Mouse (Mus musculus): ENCODE data around the gene Car9. TPM values are rescaled to one million over a fixed set of nuclear protein-coding genes. Genes with fewer than 3 reads are reported as not detected.

Car9 gene
- total RNA-seq, 2 experiments from 2014 or later: 0.83 to 0.84 TPM

GRCm38 (mm10) chr4:43561436-43561996, 54.8 kb downstream of the Car9 start:
- no peak for DNase-seq
- intact Hi-C loops (cut with DNase I): no loop called here

GRCm38 (mm10) chr4:43561997-43562768, 55.4 kb downstream of the Car9 start, which contains the start of the genes Creb3 and Tln1:
Creb3 (plus strand) TSS chr4:43562332.
Tln1 (minus strand) TSS chr4:43562691.
- intact Hi-C loops (cut with DNase I): no loop called here
- DNase-seq: peak; percentile 93

- intact Hi-C loops (cut with DNase I): no loop called here
- DNase-seq: no peak
Measured at GRCm38 (mm10) chr4:43562769-43563600, 56.2 kb downstream of the Car9 start.

Other genes starting within 250 kb of the Car9 start
- under 1 TPM; 0.26 to 0.34 TPM for gene Atp8b5, start 239.8 kb upstream of the Car9 start, total RNA-seq (2021)
- 100 to 1,000 TPM; 185 to 188 TPM for gene Rusc2, start 125.0 kb upstream of the Car9 start, total RNA-seq (2021)
- gene Fam166b, start 77.8 kb upstream of the Car9 start, total RNA-seq (2021): 1 to 10 TPM; 1.0 to 1.3 TPM
- gene Tesk1, start 65.0 kb upstream of the Car9 start, total RNA-seq (2021): 100 to 1,000 TPM; 106 to 108 TPM
- not detected for gene Cd72, start 52.3 kb upstream of the Car9 start, total RNA-seq (2021)
- not detected for gene Sit1, start 23.2 kb upstream of the Car9 start, total RNA-seq (2021)
- 10 to 100 TPM; 29.9 to 34.3 TPM for gene Ccdc107, start 14.1 kb upstream of the Car9 start, total RNA-seq (2021)
- gene Arhgef39, start 7.3 kb upstream of the Car9 start, total RNA-seq (2021): 1 to 10 TPM; 3.6 to 3.8 TPM
- gene Tpm2, start 16.8 kb downstream of the Car9 start, total RNA-seq (2021): 1 to 10 TPM; 4.7 to 5.2 TPM
- gene Creb3, start 55.4 kb downstream of the Car9 start, total RNA-seq (2021): 10 to 100 TPM; 63.2 to 67.5 TPM
- gene Tln1, start 55.7 kb downstream of the Car9 start, total RNA-seq (2021): 10 to 100 TPM; 49.1 to 59.1 TPM
- 10 to 100 TPM; 47.1 to 54.1 TPM for gene Rgp1, start 71.7 kb downstream of the Car9 start, total RNA-seq (2021)
- 10 to 100 TPM; 63.9 to 71.7 TPM for gene Gba2, start 71.9 kb downstream of the Car9 start, total RNA-seq (2021)
- not detected for gene Msmp, start 77.5 kb downstream of the Car9 start, total RNA-seq (2021)
- gene Npr2, start 125.0 kb downstream of the Car9 start, total RNA-seq (2021): 10 to 100 TPM; 56.5 to 65.2 TPM
- gene Spag8, start 146.6 kb downstream of the Car9 start, total RNA-seq (2021): 1 to 10 TPM; 2.0 to 2.4 TPM
- 10 to 100 TPM; 21.1 to 23.9 TPM for gene Hint2, start 149.5 kb downstream of the Car9 start, total RNA-seq (2021)
- 10 to 100 TPM; 50.1 to 52.5 TPM for gene Tmem8b, start 162.0 kb downstream of the Car9 start, total RNA-seq (2021)
- gene Fam221b, start 162.2 kb downstream of the Car9 start, total RNA-seq (2021): under 1 TPM; 0.88 to 0.93 TPM
- not detected for gene Olfr70, start 193.8 kb downstream of the Car9 start, total RNA-seq (2021)
- not detected for gene Olfr71, start 203.3 kb downstream of the Car9 start, total RNA-seq (2021)
- gene Hrct1, start 220.2 kb downstream of the Car9 start, total RNA-seq (2021): under 1 TPM; 0.64 to 0.70 TPM
- gene Spaar, start 223.1 kb downstream of the Car9 start, total RNA-seq (2021): under 1 TPM; 0.34 to 0.38 TPM

Measured in left cerebral cortex, postnatal 4 days (tissue).